Mouse (Mus musculus) c-Kit-positive CD71-positive TER-119-negative erythroid progenitor cells, embryonic 14.5 days (primary cell): ENCODE results near the gene Klhl5.

Experiments used
- DNase-seq: peaks from one replicate; pipeline ENCODE4 v3.0.0-alpha.2; 2013; ENCODE audit warnings: low read depth

Klhl5 gene

GRCm38 (mm10) chr5:65146749-65147148 lies 39.4 kb downstream of the Klhl5 start:
- DNase-seq: no peak

- no peak for DNase-seq
These were observed 42.4 kb downstream of the Klhl5 start for GRCm38 (mm10) chr5:65149706-65150105.

DNA sequence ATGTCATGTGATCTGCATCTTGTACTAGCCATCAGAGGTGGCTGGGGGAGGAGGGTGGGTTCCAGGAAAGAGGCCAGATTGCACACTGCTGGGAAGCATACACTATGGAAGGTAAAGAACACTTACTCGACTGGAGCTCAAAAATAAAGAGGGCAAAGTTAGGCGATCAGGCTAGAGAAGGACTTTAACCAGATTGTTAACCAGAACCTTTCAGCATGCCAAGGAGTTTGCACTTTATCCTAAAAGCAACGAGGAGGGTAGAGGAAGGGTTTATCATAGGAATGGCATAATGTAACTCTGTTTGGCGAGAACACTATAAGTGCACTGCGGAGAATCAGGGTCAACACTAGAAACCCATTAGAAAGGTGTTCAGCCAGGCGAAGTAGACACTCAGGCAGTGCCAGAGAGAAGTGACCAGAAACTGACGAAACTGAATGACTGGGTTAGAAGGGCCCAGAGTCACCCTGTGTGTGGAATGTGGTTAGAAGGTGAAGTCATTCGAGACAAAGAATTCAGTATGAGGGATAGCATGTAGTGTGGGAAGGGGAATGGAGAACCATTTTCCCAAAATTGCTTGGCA lies 43.1 kb downstream of the Klhl5 start:
- DNase-seq: no peak

DNA sequence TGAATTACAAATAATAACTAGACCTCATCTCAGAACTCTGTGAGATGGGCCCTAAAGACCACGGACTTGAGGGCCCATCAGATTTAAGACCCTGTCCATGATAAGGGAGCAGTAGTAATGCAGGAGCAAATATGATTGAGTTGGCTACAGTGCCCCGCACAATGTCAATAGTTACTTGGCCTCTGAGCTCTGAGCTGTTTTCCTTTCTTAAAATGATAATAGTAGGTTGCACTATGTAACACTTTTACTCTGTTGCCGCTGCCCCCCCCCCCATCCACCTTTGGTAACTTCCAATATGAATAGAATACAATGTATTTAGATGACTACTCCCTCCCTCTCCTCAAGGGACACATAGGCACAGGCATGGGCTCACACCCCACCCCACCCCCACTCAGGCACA lies 43.9 kb downstream of the Klhl5 start:
- no peak for DNase-seq

GRCm38 (mm10) chr5:65151767-65152166 lies 44.4 kb downstream of the Klhl5 start:
- DNase-seq: no peak

DNA sequence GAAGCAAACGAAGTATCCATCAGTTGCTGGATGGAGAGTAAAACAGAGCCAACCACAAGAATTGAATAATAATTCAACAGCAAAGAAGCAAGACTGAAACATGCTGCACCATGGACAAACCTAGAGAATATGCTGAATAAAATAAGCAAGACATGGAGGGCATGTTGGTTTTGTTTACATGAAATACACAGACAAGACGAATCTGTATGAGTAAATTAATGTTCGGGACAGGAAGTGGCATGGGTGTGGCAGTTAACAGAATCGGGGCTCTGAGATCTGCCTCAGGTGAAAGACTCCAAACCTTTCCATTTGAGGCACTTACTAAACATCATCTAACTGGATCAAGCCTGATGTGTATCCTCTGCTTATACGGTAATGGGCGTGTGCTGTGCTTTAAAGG lies 46.9 kb downstream of the Klhl5 start:
- no peak for DNase-seq

GRCm38 (mm10) chr5:65156853-65157252 lies 49.5 kb downstream of the Klhl5 start:
- DNase-seq: peak; percentile 32

DNA sequence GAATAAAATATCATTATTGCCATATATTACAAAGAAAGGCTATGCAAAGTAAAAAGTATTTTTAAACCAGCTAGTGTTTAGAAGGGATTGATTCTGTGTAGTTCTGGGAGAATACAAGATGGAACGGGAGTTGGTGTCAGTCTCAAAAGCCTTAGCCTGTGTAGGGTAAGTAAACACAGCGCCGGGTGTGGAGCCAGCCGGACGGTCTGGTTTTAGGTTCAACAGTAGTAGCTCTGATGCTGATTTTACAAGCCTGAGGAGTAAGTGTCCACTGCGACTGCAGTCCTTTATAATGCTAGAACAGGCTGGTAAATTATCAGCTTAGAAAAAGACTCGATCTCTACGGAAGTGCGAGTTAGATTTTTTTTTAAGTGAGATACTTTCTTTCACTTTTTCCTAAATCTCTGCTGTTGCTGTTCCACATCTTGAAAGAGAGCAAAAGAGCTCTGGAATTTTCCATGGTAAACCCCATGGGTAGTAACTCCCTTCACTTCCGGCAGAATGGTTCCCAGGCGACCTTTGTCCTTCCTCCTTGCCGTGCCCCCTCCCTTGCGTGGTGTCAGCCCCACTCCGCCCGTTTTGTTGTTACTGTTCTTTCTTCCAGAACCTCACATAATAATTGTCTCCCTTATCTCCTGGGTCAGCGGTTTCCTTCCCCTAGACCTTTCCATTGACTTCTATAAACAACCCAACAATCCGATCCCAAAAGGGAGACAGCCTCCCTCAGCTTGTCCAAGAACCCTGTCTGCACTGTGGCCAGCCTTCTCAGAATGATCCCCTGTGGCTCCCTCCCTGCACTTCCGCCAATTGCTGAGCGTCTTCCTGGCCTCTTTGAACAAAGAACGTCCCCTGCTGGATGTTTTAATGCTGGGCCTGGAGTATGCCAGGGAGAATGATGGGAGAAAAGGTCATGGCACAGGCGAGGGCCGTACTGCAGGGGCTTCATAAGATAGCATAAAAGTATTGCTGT lies 50.4 kb downstream of the Klhl5 start:
- no peak for DNase-seq

DNA sequence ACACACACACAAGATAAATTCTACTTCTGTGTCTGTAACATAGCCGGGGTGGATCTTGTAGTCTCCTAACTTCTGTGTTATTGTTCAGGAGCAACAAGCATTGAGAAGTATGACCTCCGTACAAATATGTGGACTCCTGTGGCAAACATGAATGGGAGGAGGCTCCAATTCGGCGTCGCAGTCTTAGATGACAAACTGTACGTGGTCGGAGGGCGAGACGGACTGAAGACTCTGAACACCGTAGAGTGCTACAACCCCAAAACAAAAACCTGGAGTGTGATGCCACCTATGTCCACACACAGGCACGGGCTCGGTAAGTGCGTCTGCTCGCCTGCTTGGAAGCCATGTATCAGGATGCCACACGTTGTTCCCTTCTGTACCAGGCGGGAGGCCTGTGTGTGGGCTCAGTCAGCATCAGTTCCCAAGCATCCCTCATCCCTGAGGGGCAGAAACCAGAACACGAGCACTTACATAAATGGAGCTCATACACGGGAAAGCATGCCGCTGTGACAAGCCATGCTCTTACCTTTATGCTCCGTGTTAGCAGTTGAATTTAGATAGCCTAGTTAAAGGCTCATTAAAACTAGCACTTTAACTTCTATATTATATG lies 51.5 kb downstream of the Klhl5 start:
- DNase-seq: no peak

DNA sequence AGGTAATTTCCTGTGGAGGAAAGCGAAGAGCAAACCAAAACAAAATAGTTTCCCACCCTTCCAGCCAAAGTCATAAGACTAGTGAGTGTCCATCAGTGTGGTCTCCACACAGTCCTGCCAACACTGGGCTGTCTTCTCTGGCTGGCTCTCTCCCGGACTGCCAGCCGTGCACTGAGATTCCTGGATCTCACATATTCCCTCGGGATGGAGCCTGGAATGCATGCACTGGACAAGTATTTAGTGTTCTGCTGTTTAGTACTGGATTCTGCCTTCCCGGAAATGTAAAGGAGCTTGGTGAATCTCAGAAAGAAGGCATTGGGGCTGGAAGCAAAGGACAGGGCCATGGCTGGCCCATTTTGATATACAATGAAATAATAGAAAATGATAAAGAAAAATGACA lies 55.7 kb downstream of the Klhl5 start:
- DNase-seq: no peak

DNA sequence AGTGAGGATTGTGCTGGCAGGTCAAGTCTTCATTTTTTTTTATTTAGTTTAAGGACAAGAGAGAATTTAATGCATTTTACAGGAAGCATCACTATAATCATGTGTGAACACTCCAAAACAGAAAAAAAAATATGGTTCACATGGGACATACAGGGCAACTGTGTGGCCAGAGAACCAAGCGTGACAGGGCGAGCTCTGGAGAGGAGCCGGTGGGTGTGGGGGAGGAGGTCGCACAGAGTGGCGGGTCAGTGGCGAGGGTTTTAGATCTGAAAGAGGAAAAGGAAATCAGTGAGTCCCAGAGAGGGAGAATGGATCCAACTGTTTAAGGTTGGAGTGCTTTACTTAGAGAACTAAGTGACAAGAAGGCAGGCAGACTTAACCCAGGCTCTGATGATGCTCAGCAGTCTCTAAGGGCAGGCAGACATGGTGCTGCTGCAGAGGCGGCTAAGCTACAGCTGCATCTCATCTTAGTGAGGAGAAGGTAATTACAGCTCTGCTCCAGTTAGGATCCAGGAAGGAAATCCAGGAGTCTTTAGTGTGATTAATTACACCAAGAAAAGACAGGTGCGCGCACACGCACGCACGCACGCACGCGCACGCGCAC lies 56.3 kb downstream of the Klhl5 start:
- no peak for DNase-seq

GRCm38 (mm10) chr5:65170206-65170605 lies 62.9 kb downstream of the Klhl5 start:
- no peak for DNase-seq

GRCm38 (mm10) chr5:65175035-65175917 lies 67.9 kb downstream of the Klhl5 start:
- DNase-seq: no peak

GRCm38 (mm10) chr5:65175918-65176484 lies 68.7 kb downstream of the Klhl5 start:
- no peak for DNase-seq

GRCm38 (mm10) chr5:65177026-65177514 lies 69.7 kb downstream of the Klhl5 start:
- no peak for DNase-seq

DNA sequence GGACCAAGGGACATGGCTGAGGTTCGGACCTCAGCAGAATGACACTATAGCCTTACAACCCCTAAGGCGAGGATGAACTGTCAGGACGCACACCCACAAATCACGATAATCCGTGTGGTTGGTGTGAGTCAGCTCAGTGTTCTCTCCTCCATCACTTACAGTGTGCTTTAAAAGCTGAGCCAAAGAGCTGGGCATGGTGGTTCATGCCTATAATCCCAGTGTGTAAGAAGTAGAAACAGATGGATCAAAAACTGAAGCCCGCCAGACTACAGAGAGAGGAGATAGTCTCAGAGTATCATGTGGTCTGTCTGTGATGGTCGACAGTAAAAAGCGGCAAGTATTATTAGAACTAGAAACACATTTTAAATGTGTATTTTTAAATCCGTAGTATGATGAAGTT lies 71.1 kb downstream of the Klhl5 start:
- DNase-seq: no peak

GRCm38 (mm10) chr5:65181160-65181793 lies 73.9 kb downstream of the Klhl5 start:
- no peak for DNase-seq

DNA sequence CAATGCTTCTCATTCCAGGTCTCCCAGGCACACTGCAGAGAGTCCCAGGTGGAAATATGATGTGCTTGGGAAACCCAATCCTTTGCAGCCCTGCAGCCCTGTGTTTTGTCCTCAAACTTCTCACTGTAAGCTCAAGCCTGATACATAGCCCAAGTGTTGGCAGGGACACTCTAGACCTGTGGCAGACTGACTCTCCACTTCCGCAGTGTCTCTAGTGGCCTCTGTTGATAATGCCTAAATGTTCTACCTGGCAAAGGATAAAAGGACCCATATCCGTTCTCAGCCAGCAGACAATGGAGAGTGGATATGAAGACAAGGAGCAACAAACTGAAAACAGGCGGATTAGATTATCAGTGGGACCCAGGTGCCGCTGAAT lies 74.4 kb downstream of the Klhl5 start:
- no peak for DNase-seq

- DNase-seq: no peak
These were observed 74.9 kb downstream of the Klhl5 start for GRCm38 (mm10) chr5:65182268-65182667.

- no peak for DNase-seq
These were observed 84.3 kb downstream of the Klhl5 start for GRCm38 (mm10) chr5:65191601-65192000.

- no peak for DNase-seq
These were observed 87.1 kb downstream of the Klhl5 start for GRCm38 (mm10) chr5:65194441-65194840.
